Mouse (Mus musculus) splenic B cell, adult 2 months (primary cell): ENCODE data around the gene Snx21.

Experiments used
- DNase-seq: peaks from one replicate; pipeline ENCODE4 v3.0.0-alpha.2; 2011; ENCODE audit warnings: low read depth, low spot score
- H3K27me3 ChIP-seq: 2 replicates; pipeline ENCODE4 v1.6.1; 2012; ENCODE audit warnings: mild to moderate bottlenecking, low read length, moderate library complexity, mixed read lengths; ENCODE audit not compliant: control insufficient read depth, poor library complexity, insufficient read depth, severe bottlenecking
- H3K36me3 ChIP-seq: 2 replicates; pipeline ENCODE4 v1.6.1; 2012; ENCODE audit warnings: mild to moderate bottlenecking, low read length, moderate library complexity, mixed read lengths; ENCODE audit not compliant: control insufficient read depth, poor library complexity, insufficient read depth, severe bottlenecking

Gene Snx21

GRCm38 (mm10) chr2:164821060-164821459, 35.4 kb downstream of the Snx21 start:
- DNase-seq = no peak
- Histone ChIP-seq H3K27me3 (no peaks in the 10 kb centered on the region), H3K36me3 (peaks cover 1% of the 10 kb centered on the region; the same call in 1 of the 2 replicates)

GRCm38 (mm10) chr2:164822636-164823165, 37.1 kb downstream of the Snx21 start, which contains the start of gene Zswim1:
Zswim1 (plus strand) TSS chr2:164822686.
- DNase-seq = peak; percentile 99
- Histone ChIP-seq H3K36me3 (peaks cover 3% of the 10 kb centered on the region), H3K27me3 (no peaks in the 10 kb centered on the region)

GRCm38 (mm10) chr2:164823181-164823585, 37.6 kb downstream of the Snx21 start:
- no peak for DNase-seq
- Histone ChIP-seq H3K36me3 (peaks cover 3% of the 10 kb centered on the region), H3K27me3 (no peaks in the 10 kb centered on the region)

DNA sequence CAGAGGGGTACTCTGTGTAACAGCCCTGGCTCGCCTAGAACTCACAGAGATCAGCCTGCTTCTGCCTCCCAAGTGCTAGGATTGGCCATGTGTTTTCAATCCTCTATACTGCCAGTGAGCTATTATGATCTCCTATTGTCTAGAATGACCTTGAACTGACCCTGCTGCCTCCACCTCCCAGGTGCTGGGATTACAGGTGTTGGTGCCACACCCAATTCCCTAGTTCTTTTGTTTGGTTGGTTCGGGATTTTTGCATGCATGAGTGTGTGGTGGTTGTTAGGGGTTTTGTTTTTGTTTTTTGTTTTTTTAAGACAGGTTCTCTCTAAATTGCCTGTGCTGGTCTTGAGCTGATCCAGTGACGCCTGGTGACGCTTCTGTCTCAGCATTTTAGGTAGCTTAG, 38.3 kb downstream of the Snx21 start:
- H3K27me3 ChIP-seq = no peaks in the 10 kb centered on the region
- H3K36me3 ChIP-seq = peaks cover 3% of the 10 kb centered on the region
- no peak for DNase-seq

DNA sequence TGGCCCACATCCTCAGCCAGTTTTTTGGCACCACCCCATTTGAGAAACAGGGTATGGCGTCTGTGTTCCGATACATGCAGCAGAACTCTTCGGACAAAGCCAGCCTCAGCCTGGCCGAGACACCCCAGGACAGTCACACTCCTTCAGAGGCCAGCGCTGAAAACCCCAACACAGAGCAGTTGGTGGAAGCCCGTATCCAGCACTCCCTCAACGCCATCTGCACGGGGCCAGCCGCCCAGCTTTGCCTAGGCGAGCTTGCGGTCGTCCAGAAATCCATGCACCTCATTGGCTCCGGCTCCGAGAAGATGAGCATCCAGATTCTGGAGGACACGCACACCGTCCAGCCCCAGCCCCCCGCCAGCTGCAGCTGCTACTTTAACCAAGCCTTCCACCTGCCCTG, 39.9 kb downstream of the Snx21 start:
- no peaks in the 10 kb centered on the region for H3K27me3 ChIP-seq
- H3K36me3 ChIP-seq = peaks cover 3% of the 10 kb centered on the region
- no peak for DNase-seq

GRCm38 (mm10) chr2:164827146-164827850, 41.7 kb downstream of the Snx21 start:
- Histone ChIP-seq H3K36me3 (peaks cover 3% of the 10 kb centered on the region), H3K27me3 (no peaks in the 10 kb centered on the region)
- no peak for DNase-seq

- Histone ChIP-seq H3K36me3 (peaks cover 3% of the 10 kb centered on the region), H3K27me3 (no peaks in the 10 kb centered on the region)
- no peak for DNase-seq
Observed at GRCm38 (mm10) chr2:164828437-164828836, 42.8 kb downstream of the Snx21 start, which contains the start of gene Spata25. Spata25 (minus strand) TSS chr2:164828537.

GRCm38 (mm10) chr2:164829090-164829489, 43.5 kb downstream of the Snx21 start:
- no peak for DNase-seq
- Histone ChIP-seq H3K36me3 (peaks cover 3% of the 10 kb centered on the region), H3K27me3 (no peaks in the 10 kb centered on the region)

- no peaks in the 10 kb centered on the region for H3K27me3 ChIP-seq
- peak; percentile 75 for DNase-seq
- peaks cover 1% of the 10 kb centered on the region; the same call in 1 of the 2 replicates for H3K36me3 ChIP-seq
Observed at GRCm38 (mm10) chr2:164831029-164831428, 45.4 kb downstream of the Snx21 start.

DNA sequence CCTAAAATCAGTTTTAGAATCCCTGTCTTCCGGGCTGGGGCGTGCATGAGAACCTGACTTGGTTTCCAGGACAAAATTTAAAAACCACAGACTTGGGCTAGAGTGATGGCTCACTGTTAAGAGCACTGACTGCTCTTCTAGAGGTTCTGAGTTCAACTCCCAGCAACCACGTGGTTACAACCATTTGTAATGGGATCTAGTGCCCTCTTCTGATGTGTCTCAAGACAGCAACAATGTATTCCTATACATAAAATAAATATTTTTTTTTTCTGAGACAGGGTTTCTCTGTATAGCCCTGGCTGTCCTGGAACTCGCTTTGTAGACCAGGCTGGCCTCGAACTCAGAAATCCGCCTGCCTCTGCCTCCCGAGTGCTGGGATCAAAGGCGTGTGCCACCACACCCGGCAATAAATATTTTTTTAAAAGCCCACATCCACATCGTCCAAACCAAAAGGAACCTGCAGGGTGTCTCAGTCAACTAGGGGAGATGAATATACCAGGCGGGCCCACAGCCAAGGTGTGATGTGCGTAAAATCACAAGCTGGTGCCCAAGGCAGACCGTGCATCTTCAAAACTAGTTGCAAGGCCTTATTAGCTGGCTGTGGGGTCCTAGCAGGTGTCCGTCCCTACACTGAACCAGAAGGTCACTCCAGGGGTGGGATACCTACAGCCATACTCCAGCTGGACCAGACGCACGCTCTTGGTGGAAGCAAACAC, 46.6 kb downstream of the Snx21 start:
- Histone ChIP-seq H3K27me3 (no peaks in the 10 kb centered on the region), H3K36me3 (peaks cover 5% of the 10 kb centered on the region)
- no peak for DNase-seq

GRCm38 (mm10) chr2:164832748-164833301, 47.2 kb downstream of the Snx21 start, which contains the start of gene Ctsa:
Ctsa (plus strand) TSS chr2:164832873.
- peak; percentile 88 for DNase-seq
- H3K36me3 ChIP-seq = peaks cover 5% of the 10 kb centered on the region
- H3K27me3 ChIP-seq = no peaks in the 10 kb centered on the region

DNA sequence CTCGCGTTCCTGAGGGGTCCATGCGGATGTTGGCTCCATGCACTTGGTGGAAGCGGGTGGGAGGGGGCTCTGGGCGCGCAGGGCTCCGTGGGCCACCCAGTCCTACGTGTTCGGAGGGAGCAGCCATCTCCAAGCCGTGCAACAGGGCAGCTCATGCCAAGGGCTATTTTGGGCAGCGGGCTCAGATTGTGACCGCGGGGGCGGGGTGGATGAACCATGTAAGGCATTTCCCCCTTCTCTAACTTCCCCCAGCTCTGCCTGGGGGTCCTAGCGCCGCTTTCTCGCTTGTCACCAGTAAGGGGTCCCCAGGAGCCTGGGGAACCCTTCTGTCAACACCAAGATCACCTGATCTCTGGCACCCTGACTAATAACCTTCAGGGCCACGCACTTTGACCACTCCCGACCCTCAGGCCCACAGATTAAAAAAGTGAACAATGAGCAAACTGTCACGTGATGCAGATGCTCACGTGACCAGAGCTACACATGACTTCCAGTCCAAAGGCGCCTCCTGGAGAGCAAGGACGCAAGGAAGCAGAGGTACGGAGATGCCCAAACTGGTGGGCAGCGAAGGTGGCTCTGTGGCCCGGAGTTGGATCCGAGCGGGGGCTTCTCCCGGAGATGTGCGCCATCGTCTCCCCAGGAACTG, 47.8 kb downstream of the Snx21 start, which contains the start of gene Neurl2:
Neurl2 (minus strand) TSS at position 143 of the 646 bp plus-strand sequence.
- Histone ChIP-seq H3K27me3 (no peaks in the 10 kb centered on the region), H3K36me3 (peaks cover 11% of the 10 kb centered on the region)
- peak; percentile 94 for DNase-seq

DNA sequence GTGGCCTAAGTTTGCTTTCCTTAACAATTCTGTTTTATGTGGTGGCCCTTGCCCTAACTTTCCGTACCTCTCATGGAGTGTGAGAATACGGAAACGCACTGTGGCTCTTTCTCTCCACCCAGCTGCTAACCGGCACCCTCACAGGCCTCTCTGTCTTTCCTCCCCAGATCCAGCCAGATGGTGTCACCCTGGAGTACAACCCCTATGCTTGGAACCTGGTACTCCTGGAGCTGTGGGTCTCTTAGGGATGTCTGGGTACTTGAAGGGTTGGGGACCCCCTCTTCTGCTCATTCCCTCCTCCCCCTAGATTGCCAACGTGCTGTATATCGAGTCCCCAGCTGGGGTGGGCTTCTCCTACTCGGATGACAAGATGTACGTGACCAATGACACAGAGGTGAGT, 48.9 kb downstream of the Snx21 start:
- peak; percentile 31 for DNase-seq
- H3K27me3 ChIP-seq = no peaks in the 10 kb centered on the region

DNA sequence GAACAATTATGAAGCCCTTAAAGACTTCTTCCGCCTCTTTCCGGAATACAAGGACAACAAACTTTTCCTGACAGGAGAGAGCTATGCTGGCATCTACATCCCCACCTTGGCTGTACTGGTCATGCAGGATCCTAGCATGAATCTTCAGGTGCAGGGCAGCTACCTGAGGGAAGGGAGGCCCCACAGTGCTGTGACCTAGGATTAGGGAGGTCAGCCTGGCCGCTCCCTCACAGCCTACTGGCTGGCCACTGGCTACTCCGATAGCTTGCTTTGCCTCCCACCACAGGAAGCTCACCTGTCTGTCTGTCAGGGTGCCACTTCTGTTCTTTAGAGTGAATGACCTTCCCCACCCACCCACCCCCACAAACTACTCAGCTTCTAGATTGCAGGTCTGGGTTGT, 49.5 kb downstream of the Snx21 start:
- DNase-seq = no peak
- no peaks in the 10 kb centered on the region for H3K27me3 ChIP-seq

More for the DNA sequence above, 48.9 kb downstream of the Snx21 start:
- peaks cover 15% of the 10 kb centered on the region for H3K36me3 ChIP-seq

More for the DNA sequence above, 49.5 kb downstream of the Snx21 start:
- peaks cover 18% of the 10 kb centered on the region for H3K36me3 ChIP-seq
